Mouse (Mus musculus) embryonic facial prominence, embryonic 11.5 days (tissue): Measurements from ENCODE around the gene Castor1. TPM values are rescaled to one million over a fixed set of nuclear protein-coding genes. Genes with fewer than 3 reads are reported as not detected.

Source experiments
- ATAC-seq: fragments of 200-750 bp; cut with Nextera tagmentation; replicated peaks from 2 replicates; pipeline ENCODE4 v1.8.0; 2017; ENCODE audit warnings: low read depth; ENCODE audit not compliant: insufficient number of reproducible peaks, low FRiP score, low TSS enrichment
- DNase-seq: peaks from one replicate; pipeline ENCODE4 v3.0.0-alpha.2; 2015; ENCODE audit warnings: low spot score
- H3K27ac ChIP-seq: fragments of 300-500 bp; sonication (generic); replicated peaks from 2 replicates; pipeline ENCODE4 v1.5.1; 2014; ENCODE audit warnings: mild to moderate bottlenecking, low read depth, low read length, control low read depth
- H3K27me3 ChIP-seq: fragments of 300-500 bp; sonication (generic); 2 replicates; pipeline ENCODE4 v1.6.1; 2014; ENCODE audit warnings: mild to moderate bottlenecking, low read length, moderate library complexity, mixed read lengths; ENCODE audit not compliant: control insufficient read depth, insufficient read depth
- H3K36me3 ChIP-seq: fragments of 300-500 bp; sonication (generic); replicated peaks from 2 replicates; pipeline ENCODE4 v1.6.1; 2014; ENCODE audit warnings: low read depth, mild to moderate bottlenecking, low read length, moderate library complexity, mixed read lengths; ENCODE audit not compliant: control insufficient read depth, insufficient read depth
- H3K4me1 ChIP-seq: fragments of 300-500 bp; sonication (generic); 2 replicates; pipeline ENCODE4 v1.6.1; 2014; ENCODE audit warnings: low read length, mixed read lengths; ENCODE audit not compliant: control insufficient read depth, insufficient read depth
- H3K4me2 ChIP-seq: fragments of 300-500 bp; sonication (generic); 2 replicates; pipeline ENCODE4 v1.6.1; 2014; ENCODE audit warnings: low read depth, mild to moderate bottlenecking, control low read depth, low read length, moderate library complexity
- H3K4me3 ChIP-seq: fragments of 300-500 bp; sonication (generic); 2 replicates; pipeline ENCODE4 v1.5.1; 2014; ENCODE audit warnings: low read depth, low read length, control low read depth
- H3K9ac ChIP-seq: fragments of 300-500 bp; sonication (generic); replicated peaks from 2 replicates; pipeline ENCODE4 v1.6.1; 2014; ENCODE audit warnings: mild to moderate bottlenecking, control low read depth, low read length
- H3K9me3 ChIP-seq: fragments of 300-500 bp; sonication (generic); replicated peaks from 2 replicates; pipeline ENCODE4 v1.6.1; 2016; ENCODE audit warnings: mild to moderate bottlenecking, low read length, inconsistent platforms, mixed read lengths; ENCODE audit not compliant: control insufficient read depth
- WGBS: fragments of 180-500 bp; shearing (Covaris S2); extraction: QIAGEN DNeasy Blood & Tissue Kit; methylation state at CpG from one replicate; pipeline ENCODE4 v1.1.7; 2014; 5-methylcytosine and 5-hydroxymethylcytosine counted together
- polyA plus RNA-seq: library from polyadenylated mRNA; unstranded; fragments of >200 nt; fragmentation: Nextera tagmentation; extraction: Ambion mirVana; gene quantifications from 2 replicates; pipeline ENCODE4 v1.2.1, GENCODE M21; 2014

Gene Castor1
- polyA plus RNA-seq, 1 experiment from 2014 or later = 2.3 TPM

DNA sequence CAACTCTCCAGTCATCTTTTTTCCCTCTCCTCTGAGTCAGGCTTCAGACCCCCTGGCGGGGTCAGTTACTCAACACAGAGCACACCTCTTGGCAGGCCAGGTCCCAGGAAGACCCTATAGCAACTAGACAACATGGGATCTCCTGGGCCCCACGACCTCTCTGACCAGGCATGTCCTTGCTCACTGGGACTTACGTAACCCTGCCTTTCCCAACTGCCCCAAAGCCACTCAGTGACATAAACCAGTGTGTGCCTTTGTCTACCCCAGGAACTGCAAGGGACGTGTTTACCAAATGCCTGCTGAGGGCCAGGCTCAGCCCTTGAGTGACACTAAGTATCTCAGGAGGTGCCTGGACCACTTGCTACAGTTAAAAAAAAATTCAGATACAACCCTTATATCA is 11.8 kb downstream of the Castor1 start:
- Histone ChIP-seq H3K27ac (no peak overlapping the region), H3K36me3 (no peaks in the 10 kb centered on the region)
- no peak for ATAC-seq

DNA sequence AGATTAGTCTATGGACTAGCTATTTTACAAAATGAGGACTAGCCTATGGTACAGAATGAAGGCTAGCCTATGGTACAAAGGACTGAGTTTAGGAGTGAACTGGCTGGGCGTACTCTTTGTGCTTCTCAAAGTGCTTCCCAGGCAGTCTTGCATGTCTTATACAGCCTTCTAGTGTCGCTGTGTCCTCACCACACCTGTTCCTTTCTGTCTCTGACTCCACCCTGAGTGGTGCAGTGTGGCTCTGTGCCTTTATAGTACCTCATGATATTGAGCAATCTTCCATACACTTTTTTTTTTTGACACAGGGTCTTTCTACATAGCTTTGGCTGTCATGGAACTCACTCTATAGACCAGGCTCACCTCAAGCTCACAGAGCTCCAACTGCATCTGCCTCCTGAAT is 13.4 kb downstream of the Castor1 start:
- Histone ChIP-seq H3K9me3 (no peaks in the 10 kb centered on the region), H3K9ac (no peak overlapping the region), H3K36me3 (no peaks in the 10 kb centered on the region), H3K4me2 (no peak overlapping the region), H3K27ac (no peak overlapping the region), H3K27me3 (no peaks in the 10 kb centered on the region), H3K4me3 (no peak overlapping the region), H3K4me1 (no peaks in the 10 kb centered on the region)
- 89% methylated on average over 2 of the region's 2 CpGs for WGBS
- ATAC-seq (no peak), DNase-seq (no peak)

More for the DNA sequence above, 11.8 kb downstream of the Castor1 start:
- Histone ChIP-seq H3K27me3 (no peaks in the 10 kb centered on the region), H3K9ac (no peak overlapping the region), H3K4me1 (no peaks in the 10 kb centered on the region), H3K4me3 (no peak overlapping the region), H3K4me2 (no peak overlapping the region), H3K9me3 (no peaks in the 10 kb centered on the region)
- no peak for DNase-seq
- 64% methylated on average over 4 of the region's 4 CpGs for WGBS

DNA sequence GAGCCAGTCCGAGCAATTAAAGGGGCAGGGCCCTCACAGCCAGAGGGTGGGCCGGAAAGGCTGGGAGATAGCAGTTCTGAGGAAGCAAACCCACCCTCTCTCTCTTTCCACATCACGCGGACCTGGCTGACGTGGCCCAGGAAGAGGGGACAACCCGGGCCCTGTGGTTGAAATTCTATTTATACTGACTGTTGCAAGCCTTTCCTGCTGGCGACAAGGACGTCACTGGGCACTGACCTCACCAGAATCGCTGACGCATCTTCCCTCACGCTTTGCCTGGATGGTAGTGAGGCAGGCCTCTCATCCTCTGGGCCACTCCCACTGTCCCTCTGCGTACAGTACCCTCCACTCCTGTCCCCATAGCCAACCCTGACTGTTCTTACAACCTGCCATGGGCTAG is 14.6 kb downstream of the Castor1 start:
- Histone ChIP-seq H3K9me3 (no peaks in the 10 kb centered on the region), H3K9ac (no peak overlapping the region), H3K27me3 (no peaks in the 10 kb centered on the region), H3K4me3 (no peak overlapping the region), H3K36me3 (no peaks in the 10 kb centered on the region), H3K4me1 (no peaks in the 10 kb centered on the region), H3K4me2 (no peak overlapping the region), H3K27ac (no peak overlapping the region)
- ATAC-seq = no peak
- no peak for DNase-seq
- WGBS = 63% methylated on average over 12 of the region's 12 CpGs

DNA sequence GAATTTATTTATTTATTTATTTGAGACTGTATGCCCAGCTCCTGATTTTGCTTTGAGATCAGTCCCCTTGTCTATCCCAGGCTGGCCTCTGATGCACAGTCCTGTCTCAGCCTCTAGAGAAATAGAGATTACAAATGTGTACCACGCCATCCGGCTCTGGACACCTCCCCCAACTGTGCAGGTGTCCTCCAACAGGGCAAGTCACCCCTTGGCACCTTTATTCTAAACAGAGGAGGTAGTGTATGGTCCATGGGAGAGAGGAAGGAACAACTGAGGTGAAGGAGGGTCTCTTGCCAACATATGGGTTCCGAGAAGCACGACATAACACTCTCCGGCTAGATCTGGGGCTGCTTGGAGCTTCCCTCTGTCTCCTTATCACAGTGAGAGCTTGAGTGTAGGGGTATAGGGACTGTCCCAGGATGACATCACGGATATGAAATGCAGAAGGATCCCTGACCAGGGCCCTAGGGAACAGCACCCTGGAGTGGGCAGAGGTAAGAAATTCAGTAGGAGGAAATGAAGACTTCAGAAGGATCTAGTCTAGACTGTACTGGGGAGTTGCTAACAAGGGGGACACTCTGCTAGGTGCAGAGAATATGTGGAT is 17.1 kb downstream of the Castor1 start:
- ATAC-seq (no peak), DNase-seq (no peak)
- no peak overlapping the region for H3K4me2 ChIP-seq
- no peaks in the 10 kb centered on the region for H3K9me3 ChIP-seq
- no peak overlapping the region for H3K27ac ChIP-seq
- 88% methylated on average over 6 of the region's 6 CpGs for WGBS
- no peak overlapping the region for H3K9ac ChIP-seq
- H3K4me1 ChIP-seq = no peaks in the 10 kb centered on the region
- no peaks in the 10 kb centered on the region for H3K27me3 ChIP-seq
- no peaks in the 10 kb centered on the region for H3K36me3 ChIP-seq
- no peak overlapping the region for H3K4me3 ChIP-seq

DNA sequence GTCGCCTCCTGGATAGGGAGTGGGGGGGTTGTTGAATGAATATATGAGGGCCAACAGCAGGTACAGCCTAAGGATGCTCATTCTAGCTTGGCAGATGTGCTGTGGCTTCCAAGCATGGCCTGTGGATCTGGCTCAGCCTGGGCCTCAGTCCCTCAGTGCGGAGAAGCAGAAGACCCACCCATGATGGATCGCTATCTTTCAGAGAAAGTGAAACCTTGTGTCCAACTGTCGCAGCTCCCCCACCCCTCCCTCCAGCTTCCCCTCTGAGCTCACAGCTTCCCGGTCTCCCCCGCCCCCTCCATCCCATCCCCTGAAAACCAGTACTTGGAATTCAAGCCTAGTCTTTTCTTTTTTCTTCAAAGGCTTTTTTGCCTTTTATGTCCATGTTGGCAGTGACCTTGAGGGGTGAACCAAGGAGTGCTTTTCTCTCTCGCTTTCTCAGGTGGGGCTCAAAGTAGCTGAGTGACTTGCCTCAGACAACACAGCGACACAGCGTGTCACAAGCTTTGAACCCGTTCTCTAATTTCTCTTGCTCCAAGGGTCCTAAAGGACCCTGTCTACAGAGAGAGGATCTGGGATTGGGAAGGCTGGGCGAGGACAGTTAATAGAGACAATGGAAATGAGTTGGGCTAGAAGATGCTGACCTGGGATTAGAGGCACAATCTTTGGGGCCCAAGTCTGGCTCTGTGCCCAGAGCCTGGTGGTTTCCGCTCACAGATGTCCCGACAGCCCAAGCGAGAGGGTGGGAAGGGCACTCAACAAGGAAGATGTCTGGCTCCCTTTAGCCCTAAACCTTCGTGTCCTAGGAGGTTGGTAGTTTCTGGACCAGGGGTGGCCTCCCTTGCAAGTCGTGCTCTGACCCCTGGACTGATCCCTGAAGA is 17.9 kb downstream of the Castor1 start, which contains the start of gene Osm:
Gene Osm, plus strand, starts transcription at position 756 of the 881 bp plus-strand sequence.
- H3K9me3 ChIP-seq = no peaks in the 10 kb centered on the region
- H3K27ac ChIP-seq = no peak within 1 kb of the TSS
- no peaks in the 10 kb centered on the region for H3K36me3 ChIP-seq
- 75% methylated on average over 16 of the region's 16 CpGs for WGBS
- no peaks in the 10 kb centered on the region for H3K27me3 ChIP-seq
- H3K4me2 ChIP-seq = no peak within 1 kb of the TSS
- no peak within 1 kb of the TSS for H3K9ac ChIP-seq
- H3K4me3 ChIP-seq = no peak within 1 kb of the TSS
- no peak for ATAC-seq
- H3K4me1 ChIP-seq = no peaks in the 10 kb centered on the region
- DNase-seq = no peak

DNA sequence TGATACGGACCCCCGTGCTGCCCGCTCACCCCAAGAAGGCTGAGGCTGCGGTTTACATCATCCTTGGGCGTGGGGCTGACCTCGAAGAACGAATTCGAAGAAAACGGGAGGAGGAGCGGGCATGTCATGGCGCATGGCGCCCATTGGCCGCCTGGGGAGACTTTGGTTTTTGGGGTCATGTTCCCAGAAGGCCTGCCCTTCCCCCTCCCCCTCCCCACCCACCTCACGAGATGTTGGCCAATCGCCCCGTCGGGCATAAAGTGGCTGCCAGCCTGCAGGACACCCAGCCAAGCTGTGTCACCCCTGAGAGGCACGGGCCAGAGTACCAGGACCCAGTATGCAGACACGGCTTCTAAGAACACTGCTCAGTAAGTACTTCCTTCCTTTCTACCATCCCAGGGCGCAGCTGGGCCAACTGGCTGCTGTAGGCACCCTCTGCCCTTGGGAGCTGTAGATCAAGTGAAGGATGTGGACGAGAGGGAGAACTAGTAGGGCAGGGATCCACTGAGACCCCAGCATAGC is 18.6 kb downstream of the Castor1 start:
- Histone ChIP-seq H3K9ac (no peak overlapping the region), H3K4me1 (no peaks in the 10 kb centered on the region), H3K4me2 (no peak overlapping the region), H3K27ac (no peak overlapping the region), H3K27me3 (no peaks in the 10 kb centered on the region), H3K36me3 (no peaks in the 10 kb centered on the region), H3K4me3 (no peak overlapping the region), H3K9me3 (no peaks in the 10 kb centered on the region)
- DNase-seq (no peak), ATAC-seq (no peak)
- WGBS = 90% methylated on average over 21 of the region's 21 CpGs

DNA sequence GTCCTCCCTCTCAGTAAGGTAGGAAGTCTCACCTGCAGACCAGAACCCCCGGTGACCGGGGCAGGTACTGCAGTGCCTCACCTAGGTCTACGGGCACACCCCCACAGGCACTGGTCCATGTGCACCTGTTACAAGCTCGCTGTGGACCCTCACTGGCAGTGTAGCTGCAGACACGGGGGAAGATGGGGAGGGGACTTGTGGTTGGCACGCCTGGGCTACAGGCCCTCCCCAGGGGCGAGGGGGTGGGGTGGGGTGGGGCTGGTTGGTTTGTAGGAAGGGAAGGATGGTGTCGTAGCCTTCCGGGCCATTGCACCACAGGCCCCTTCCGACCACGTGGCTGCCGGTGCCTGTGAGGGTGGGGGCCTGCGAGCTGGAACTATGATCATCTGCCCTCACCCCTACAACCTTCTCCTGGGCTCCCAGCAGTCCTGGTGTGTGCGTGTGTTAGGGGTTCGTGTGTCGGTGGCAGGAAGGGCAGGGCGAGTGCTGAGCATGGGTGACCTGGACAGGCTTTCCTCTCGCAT is 19.4 kb downstream of the Castor1 start:
- Histone ChIP-seq H3K27me3 (no peaks in the 10 kb centered on the region), H3K9me3 (no peaks in the 10 kb centered on the region), H3K4me3 (no peak overlapping the region), H3K4me1 (no peaks in the 10 kb centered on the region), H3K4me2 (no peak overlapping the region), H3K9ac (no peak overlapping the region), H3K36me3 (no peaks in the 10 kb centered on the region), H3K27ac (no peak overlapping the region)
- DNase-seq = no peak
- 83% methylated on average over 18 of the region's 18 CpGs for WGBS
- no peak for ATAC-seq

DNA sequence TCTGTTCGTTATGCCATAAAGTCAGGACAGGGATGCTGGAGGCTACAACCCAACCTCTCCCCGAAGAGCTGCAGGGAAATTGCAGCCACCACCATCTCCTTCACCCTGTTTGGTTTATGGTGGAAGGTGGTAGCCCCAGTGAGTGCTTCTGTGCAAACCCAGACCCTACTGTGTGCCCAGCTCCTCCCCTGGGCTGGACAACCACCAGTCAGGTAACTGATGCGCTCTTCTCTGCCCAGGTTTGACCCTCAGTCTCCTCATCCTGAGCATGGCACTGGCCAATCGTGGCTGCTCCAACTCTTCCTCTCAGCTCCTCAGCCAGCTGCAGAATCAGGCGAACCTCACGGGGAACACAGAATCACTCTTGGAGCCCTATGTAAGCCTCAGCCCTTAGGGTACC is 20.1 kb downstream of the Castor1 start:
- Histone ChIP-seq H3K27me3 (no peaks in the 10 kb centered on the region), H3K4me3 (no peak overlapping the region), H3K27ac (no peak overlapping the region), H3K9me3 (no peaks in the 10 kb centered on the region), H3K4me2 (no peak overlapping the region), H3K36me3 (no peaks in the 10 kb centered on the region), H3K4me1 (no peaks in the 10 kb centered on the region), H3K9ac (no peak overlapping the region)
- DNase-seq (no peak), ATAC-seq (no peak)
- WGBS = 87% methylated on average over 6 of the region's 6 CpGs
